Mouse (Mus musculus) regulatory T cell (primary cell): ENCODE measurements at regions not wholly inside any gene's neighbourhood (a gene's known extent, or its start where the extent isn't known, plus 50 kb on each side); places are given as distances from the start of the nearest gene placed in this dataset.

ENCODE experiments used
- in situ Hi-C: fragments of 300-600 bp; cut with MboI, MseI; formaldehyde crosslinking; loops from one replicate; pipeline ENCODE4 v1.15.1; 2025; ENCODE audit warnings: high pct_unique_total_duplicates

DNA sequence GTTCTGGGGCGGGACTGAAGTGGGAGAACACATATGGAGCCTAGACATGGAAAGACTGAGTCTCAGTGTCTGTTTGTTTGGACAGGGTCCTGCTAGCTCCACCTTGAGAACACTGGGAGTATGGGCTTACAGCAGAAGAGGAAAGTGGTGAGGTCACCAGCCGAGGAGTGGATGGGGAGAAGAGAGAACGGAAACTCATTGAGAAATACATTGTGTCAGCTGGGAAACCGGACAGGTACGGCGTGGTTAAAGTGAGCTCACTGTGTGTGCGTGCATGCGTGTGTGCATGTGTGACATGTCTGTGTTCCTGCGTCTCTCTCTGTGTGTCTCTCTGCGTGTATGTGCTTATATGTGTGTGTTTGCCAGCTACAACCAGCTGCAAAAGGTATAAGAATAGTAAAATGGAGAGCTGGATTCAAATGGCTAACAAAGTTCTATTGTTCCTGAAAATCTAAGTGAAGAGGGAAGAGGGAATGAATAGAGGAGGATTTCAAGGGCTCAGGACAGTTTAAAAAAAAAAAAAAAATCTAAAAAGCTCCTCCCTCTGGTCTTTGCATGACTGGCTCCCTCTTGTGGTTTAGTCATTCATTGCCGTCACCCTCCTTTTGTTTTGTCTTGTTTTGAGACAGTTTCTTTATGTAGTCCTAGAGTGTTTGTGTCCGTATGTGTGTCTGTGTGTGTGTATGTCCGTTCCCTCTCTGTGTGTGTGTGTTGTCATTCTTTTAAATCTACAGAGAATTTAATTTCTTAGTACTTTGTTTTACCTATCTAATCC is 52.0 kb upstream of the Ak4 start:
- in situ Hi-C loops, result loop anchor here (25.0 kb wide), 1 partner anchor 1745 kb away; the partner anchor contains the start of genes Mier1 and Wdr78

DNA sequence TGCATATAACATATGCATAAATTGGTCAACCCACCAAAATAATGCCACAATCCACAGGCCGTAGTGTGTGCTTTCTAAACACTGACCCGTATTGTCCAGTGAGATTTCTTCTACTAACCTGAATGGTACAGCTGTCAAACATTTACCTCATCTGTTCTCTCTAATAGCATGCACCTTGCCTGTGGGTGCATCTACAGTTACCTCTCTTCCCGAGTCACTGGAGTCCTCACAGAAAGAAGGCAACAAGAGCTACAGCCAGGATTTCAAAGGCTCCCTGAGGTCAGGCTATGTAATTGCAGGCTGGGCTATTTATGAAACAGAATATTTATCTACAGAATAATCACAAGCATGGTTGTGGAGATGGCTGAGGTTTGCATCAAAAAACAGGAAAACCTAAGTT is 53.8 kb upstream of the Ak4 start:
- in situ Hi-C loops, result loop anchor here (25.0 kb wide), 1 partner anchor 1747 kb away; the partner anchor contains the start of genes Mier1 and Wdr78

GRCm38 (mm10) chr4:101364716-101365115 is 54.4 kb upstream of the Ak4 start:
- in situ Hi-C loops, result loop anchor here (25.0 kb wide), 1 partner anchor 1748 kb away; the partner anchor contains the start of genes Mier1 and Wdr78

GRCm38 (mm10) chr4:101363231-101363630 is 55.8 kb upstream of the Ak4 start:
- in situ Hi-C loops, result loop anchor here (25.0 kb wide), 1 partner anchor 1749 kb away; the partner anchor contains the start of genes Mier1 and Wdr78

- in situ Hi-C loops, result loop anchor here (25.0 kb wide), 1 partner anchor 1751 kb away; the partner anchor contains the start of genes Mier1 and Wdr78
Measured at GRCm38 (mm10) chr4:101361779-101362178, 57.3 kb upstream of the Ak4 start.

DNA sequence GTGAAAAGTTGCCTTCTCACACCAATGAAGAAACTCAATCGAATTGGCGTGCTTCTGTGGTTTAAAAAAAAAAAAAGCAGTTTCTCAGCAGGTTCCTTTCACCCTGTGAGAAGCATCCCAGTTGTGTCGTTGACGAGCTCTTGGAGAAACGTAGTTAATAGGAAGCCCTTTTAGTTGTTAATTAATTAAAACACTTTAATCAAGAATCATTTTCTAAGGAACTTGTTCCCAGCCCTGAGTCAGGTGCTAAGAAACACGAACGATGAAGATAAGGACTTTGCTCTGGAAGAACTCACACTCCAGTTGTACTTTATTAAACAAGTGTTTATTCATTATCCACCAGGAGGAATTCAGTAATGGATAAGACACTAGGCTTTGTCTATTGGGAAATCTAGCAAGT is 58.8 kb upstream of the Ak4 start:
- in situ Hi-C loops, result loop anchor here (25.0 kb wide), 1 partner anchor 1752 kb away; the partner anchor contains the start of genes Mier1 and Wdr78

DNA sequence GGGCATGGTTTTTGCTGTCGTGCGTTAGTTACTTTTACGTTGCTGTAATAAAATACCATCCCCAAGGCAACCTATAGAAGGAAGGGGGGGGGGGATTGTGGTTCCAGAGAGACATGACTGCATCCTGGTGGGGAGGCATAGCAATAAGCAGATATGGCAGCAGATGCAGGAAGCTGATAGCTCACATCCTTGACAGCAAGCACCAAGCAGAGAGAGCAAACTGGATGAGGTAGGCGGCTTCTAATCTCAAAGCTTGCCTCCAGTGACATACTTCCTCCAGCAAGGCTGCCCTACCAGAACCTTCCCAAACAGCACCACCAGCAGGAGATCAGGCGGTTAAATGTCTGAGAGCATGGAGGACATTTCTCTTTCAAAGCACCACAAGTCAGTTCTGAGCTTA is 60.0 kb upstream of the Ak4 start:
- in situ Hi-C loops, result loop anchor here (25.0 kb wide), 1 partner anchor 1753 kb away; the partner anchor contains the start of genes Mier1 and Wdr78

DNA sequence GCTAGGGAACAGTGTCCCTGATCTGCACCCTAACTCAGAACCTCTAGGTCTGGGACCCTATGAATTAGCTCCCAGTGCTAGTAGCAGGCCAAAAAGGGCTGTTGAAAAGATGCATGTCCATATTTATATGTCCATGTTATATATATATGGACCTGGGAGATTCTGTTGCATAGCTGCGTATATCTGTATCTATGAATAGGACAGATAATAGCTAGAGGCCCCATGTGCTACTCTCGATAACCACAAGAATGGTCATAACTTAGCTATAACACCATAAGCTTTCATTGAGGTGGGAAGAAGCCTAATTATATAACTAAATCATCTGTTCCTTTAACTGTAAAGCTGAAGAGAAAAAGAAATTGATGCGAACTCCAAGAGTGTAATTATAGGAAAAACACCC is 60.6 kb upstream of the Ak4 start:
- in situ Hi-C loops, result loop anchor here (25.0 kb wide), 1 partner anchor 1754 kb away; the partner anchor contains the start of genes Mier1 and Wdr78

DNA sequence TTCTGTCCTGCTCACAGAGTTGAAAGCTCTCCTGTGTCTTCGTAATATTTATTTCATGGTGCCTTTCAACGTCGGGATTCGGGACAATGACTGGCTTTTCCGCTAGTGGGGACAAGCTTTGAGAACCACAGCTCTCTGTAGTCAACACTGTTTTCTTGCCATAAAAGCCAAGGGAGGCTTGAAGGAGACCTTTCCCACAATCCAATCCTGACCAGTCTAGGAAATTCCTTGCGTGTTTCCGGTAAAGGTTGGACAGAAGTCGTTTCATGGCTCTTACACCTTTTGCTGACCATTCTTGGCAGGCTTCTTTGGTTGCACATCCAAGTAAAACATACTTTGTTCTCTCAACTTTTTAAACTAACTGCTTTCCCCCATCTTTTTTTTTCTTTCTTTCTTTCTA is 61.2 kb upstream of the Ak4 start:
- in situ Hi-C loops, result loop anchor here (25.0 kb wide), 1 partner anchor 1754 kb away; the partner anchor contains the start of genes Mier1 and Wdr78

- in situ Hi-C loops, result loop anchor here (25.0 kb wide), 1 partner anchor 1755 kb away; the partner anchor contains the start of genes Mier1 and Wdr78
Measured at GRCm38 (mm10) chr4:101356954-101357891, 61.9 kb upstream of the Ak4 start.

DNA sequence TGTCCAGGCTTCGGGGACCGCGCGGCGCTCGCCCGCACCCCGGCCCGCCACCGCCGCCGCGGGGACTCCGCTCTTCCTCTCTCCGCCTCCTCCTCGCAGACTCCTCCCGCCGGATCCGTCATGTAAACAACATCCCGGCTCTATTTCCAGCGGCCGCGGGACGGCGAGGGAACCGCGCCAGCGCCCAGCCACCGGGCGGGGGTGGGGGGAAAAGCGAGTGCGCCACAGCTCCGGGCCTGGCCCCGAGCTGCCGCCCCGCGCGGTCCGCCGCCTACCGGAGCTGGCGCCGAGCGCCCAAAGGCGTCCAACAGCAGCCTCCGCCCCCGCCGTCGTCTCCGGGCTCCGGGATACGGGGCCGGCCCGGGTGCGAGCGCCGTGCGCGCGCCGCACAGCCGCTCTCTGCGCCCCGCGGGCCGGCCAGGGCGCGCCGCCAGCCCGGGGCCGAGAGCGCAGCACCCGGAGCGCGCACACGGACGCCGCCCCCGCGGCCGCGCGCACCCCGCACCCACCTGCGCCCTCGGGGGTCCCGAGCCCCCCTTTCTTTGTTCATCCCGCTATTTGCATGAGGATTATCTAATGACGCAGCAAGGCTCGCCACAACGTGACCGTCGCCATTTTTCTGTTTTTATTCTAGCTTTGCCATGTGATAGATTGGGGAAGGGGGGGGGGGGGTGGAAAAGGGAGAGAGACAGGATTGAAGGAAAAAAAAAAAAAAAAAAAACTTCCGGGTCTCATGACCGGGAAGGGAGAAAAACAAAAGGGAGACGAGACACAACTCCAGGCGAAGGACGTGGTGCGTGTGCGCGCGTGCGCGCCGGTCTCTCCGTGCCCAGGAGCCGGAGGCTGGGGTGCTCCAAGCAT is 62.8 kb upstream of the Ak4 start:
- in situ Hi-C loops, result loop anchor here (25.0 kb wide), 1 partner anchor 1756 kb away; the partner anchor contains the start of genes Mier1 and Wdr78

- in situ Hi-C loops, result loop anchor here (25.0 kb wide), 1 partner anchor 1757 kb away; the partner anchor contains the start of genes Mier1 and Wdr78
Measured at GRCm38 (mm10) chr4:101355431-101356092, 63.5 kb upstream of the Ak4 start.

GRCm38 (mm10) chr4:101354951-101355350 is 64.1 kb upstream of the Ak4 start:
- in situ Hi-C loops, result loop anchor here (5.0 to 25.0 kb wide), 2 partner anchors 58 to 1757 kb away; partner anchors contain the start of genes Mier1 and Wdr78

DNA sequence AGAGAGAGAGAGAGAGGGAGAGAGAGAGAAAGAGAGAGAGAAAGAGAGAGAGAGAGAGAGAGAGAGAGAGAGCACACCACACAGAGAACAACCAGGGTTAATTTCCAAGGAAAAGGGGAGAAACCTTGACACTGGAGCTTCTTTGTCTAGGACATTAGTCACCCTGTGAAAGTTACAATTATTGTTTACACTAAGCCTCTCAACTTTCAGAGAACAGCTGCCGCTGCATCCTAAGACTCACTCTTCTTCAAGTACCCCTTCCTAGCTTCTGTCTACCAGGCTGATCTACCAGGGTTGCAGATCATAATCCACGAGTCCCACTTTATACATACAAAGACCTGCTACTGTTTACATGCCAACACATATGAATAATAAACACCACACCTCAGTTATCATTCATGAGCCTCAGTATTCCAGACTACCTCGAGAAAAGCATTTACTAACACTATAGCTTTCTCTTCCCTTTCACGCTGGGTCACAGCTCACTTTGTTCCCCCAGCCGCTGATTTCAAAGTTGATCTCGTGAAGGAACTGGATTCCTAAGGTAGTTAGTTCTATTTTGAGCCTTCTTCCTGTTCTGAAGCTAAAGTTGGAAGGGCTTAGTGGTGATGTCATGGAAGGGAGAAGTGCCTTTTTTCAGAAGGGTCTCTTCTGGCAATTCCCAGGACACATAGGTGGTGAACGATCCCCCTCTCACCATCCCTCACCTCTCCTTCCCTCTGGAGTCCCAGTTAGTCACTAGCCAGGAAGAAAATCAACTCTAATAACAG is 64.8 kb upstream of the Ak4 start:
- in situ Hi-C loops, result loop anchor here (5.0 to 25.0 kb wide), 2 partner anchors 57 to 1758 kb away; partner anchors contain the start of genes Mier1 and Wdr78

GRCm38 (mm10) chr4:101352178-101352577 is 66.9 kb upstream of the Ak4 start:
- in situ Hi-C loops, result loop anchor here (5.0 to 25.0 kb wide), 2 partner anchors 55 to 1760 kb away; partner anchors contain the start of genes Mier1 and Wdr78

DNA sequence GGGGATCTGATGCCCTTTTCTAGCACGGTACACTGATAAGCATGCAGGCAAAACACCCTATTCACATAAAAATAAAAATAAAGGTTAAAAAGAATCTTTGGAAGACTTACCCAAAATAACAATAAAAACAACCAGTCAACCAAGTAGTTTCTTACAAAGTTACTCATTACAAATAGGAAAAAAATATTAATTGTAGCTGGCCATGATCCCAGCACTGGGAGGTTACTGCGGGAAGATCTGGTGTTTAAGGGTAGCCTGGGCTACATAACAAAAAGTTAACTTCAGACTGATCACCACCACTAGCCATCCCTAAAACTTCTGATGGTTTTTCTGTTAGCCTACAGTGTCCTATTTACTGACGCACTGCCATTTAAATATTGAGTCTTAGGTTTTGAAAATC is 67.4 kb upstream of the Ak4 start:
- in situ Hi-C loops, result loop anchor here (5.0 to 25.0 kb wide), 2 partner anchors 54 to 1761 kb away; partner anchors contain the start of genes Mier1 and Wdr78

GRCm38 (mm10) chr4:101350656-101351055 is 68.4 kb upstream of the Ak4 start:
- in situ Hi-C loops, result loop anchor here (5.0 to 25.0 kb wide), 2 partner anchors 53 to 1762 kb away; partner anchors contain the start of genes Mier1 and Wdr78

GRCm38 (mm10) chr4:101350222-101350621 is 68.9 kb upstream of the Ak4 start:
- in situ Hi-C loops, result loop anchor here (5.0 to 25.0 kb wide), 2 partner anchors 53 to 1762 kb away; partner anchors contain the start of genes Mier1 and Wdr78
